Mouse (Mus musculus) spleen, adult 2 months (tissue): ENCODE measurements around the gene Trim41. TPM values are rescaled to one million over a fixed set of nuclear protein-coding genes. Genes with fewer than 3 reads are reported as not detected.
"Not testable (repeated sequence)": the region's sequence is repeated elsewhere in the genome, so short reads cannot be mapped to it uniquely, and the experiment has no call there.

Experiments
- DNase-seq, 2 experiments: peaks; one replicate each; pipeline versions ENCODE4 v3.0.0 to v3.0.0-alpha.2; 2012 to 2021; ENCODE audit warnings: low spot score in 2 of 2, low read depth in 1 of 2
- H3K27ac ChIP-seq: fragments of 200-500 bp; 2 replicates; pipeline ENCODE4 v1.5.1; 2012; ENCODE audit warnings: low read length, inconsistent platforms; ENCODE audit not compliant: insufficient read depth
- H3K27me3 ChIP-seq: fragments of 200-500 bp; 2 replicates; pipeline ENCODE4 v1.6.1; 2012; ENCODE audit warnings: mild to moderate bottlenecking, moderate library complexity, low read length, inconsistent platforms; ENCODE audit not compliant: control insufficient read depth, insufficient read depth
- H3K36me3 ChIP-seq: fragments of 200-500 bp; 2 replicates; pipeline ENCODE4 v1.6.1; 2012; ENCODE audit warnings: mild to moderate bottlenecking, low read length, inconsistent platforms; ENCODE audit not compliant: control insufficient read depth, insufficient read depth
- H3K4me1 ChIP-seq: fragments of 200-500 bp; 2 replicates; pipeline ENCODE4 v1.6.1; 2011; ENCODE audit warnings: inconsistent platforms; ENCODE audit not compliant: control insufficient read depth, insufficient read depth, insufficient read length
- H3K4me3 ChIP-seq: fragments of 200-500 bp; 2 replicates; pipeline ENCODE4 v1.5.1; 2011; ENCODE audit warnings: mild to moderate bottlenecking, inconsistent platforms; ENCODE audit not compliant: insufficient read depth, insufficient read length; ENCODE audit errors: extremely low read depth
- CTCF ChIP-seq: fragments of 200-500 bp; IDR thresholded peaks from 2 replicates; pipeline ENCODE4 v1.5.1; 2011; ENCODE audit warnings: mild to moderate bottlenecking, inconsistent platforms; ENCODE audit not compliant: insufficient read depth, insufficient read length, insufficient replicate concordance; ENCODE audit errors: extremely low read depth
- POLR2A ChIP-seq: fragments of 200-500 bp; IDR thresholded peaks from 2 replicates; pipeline ENCODE4 v1.6.1; 2011; ENCODE audit warnings: low read depth, low read length, inconsistent platforms
- WGBS: fragments of 180-500 bp; shearing (Covaris S2); methylation state at CpG from one replicate; pipeline ENCODE4 v1.1.7; 2018; 5-methylcytosine and 5-hydroxymethylcytosine counted together
- polyA plus RNA-seq: library from polyadenylated mRNA; depleted of rRNA; stranded (reverse); fragments of >200 nt; gene quantifications from 2 replicates; pipeline ENCODE4 v1.2.3, GENCODE M21; 2012

Gene Trim41
- polyA plus RNA-seq, 1 experiment: 24.7 TPM

DNA sequence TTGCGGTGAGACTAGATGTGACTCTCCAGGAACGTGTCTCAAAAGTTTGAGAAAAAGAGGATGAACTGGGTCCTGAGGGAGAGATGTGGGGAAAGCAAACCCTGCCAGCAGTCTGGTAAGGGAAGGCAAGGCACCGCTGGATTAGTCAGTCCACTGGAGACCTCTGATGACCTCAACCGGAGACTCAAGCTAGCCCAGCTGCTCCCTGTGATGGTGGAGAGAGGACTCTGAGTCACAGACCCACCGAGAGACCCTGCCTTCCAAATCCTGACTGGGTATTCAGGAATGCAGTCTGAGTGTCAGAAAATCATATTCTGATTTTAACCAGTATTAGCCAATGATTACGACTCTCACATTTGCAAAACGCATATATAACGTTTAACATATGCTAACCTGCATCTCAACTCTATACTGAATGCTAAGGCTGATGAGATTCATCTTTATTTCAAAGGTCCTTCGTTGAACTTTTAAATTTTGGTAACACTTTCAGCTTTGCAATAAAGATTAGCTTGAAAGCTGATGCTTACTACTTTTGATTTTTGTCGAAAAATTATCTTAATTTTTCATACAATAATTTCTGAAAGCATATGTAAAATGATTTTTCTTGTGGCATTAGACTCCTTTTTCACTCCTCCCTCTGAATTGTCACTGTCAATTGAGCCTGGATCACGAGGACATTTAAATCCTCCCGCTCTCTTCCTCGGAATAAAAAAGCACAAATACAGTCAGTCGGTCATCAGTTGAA, 5.8 kb upstream of the Trim41 start:
- Histone ChIP-seq H3K36me3 (no peaks in the 10 kb centered on the region), H3K27me3 (no peaks in the 10 kb centered on the region), H3K27ac (no peak overlapping the region), H3K4me1 (peaks cover 7% of the 10 kb centered on the region), H3K4me3 (no peak overlapping the region)
- TF ChIP-seq CTCF (no peak), POLR2A (no peak)
- no peak for DNase-seq
- WGBS: 53% methylated on average over 14 of the region's 14 CpGs

DNA sequence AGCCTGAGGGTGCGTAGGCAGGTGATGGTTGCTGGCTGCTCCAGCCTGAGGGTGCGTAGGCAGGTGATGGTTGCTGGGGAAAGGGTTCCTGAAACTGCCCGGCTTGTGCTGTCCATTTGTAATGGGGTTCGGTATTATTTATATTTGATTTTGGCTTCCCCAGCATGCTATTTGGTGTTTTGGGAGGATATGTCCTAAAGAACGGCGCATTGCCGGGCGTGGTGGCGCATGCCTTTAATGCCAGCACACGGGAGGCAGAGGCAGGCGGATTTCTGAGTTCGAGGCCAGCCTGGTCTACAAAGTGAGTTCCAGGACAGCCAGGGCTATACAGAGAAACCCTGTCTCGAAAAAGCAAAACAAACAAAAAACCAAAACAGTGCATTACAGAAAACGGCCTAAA, 4.1 kb upstream of the Trim41 start:
- H3K4me1 ChIP-seq, H3K36me3 ChIP-seq, H3K27me3 ChIP-seq, H3K27ac ChIP-seq, H3K4me3 ChIP-seq, DNase-seq: not testable (repeated sequence)
- WGBS: 88% methylated on average over 14 of the region's 14 CpGs

DNA sequence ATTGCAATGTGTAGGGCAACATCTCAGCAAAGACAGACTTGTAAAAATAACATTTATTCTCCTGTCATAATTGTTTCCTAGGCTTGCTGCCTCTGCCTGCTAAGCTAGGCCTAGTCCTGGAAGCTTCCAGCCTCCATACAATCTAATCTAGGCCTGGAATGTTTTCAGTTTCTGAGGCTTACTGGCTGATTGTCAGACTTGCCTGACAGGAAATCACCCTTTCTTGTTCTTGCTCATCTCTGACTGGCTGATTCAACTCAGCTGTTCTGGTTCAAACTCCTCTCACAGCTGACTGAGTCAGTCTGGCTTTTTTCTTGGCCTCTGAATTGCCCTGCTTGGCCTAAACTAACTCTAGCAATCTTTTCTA, 3.1 kb upstream of the Trim41 start:
- Histone ChIP-seq H3K27me3 (no peaks in the 10 kb centered on the region), H3K4me3 (no peak overlapping the region), H3K27ac (no peak overlapping the region), H3K4me1 (peaks cover 14% of the 10 kb centered on the region), H3K36me3 (no peaks in the 10 kb centered on the region)
- TF ChIP-seq POLR2A (no peak), CTCF (no peak)
- no peak for DNase-seq

DNA sequence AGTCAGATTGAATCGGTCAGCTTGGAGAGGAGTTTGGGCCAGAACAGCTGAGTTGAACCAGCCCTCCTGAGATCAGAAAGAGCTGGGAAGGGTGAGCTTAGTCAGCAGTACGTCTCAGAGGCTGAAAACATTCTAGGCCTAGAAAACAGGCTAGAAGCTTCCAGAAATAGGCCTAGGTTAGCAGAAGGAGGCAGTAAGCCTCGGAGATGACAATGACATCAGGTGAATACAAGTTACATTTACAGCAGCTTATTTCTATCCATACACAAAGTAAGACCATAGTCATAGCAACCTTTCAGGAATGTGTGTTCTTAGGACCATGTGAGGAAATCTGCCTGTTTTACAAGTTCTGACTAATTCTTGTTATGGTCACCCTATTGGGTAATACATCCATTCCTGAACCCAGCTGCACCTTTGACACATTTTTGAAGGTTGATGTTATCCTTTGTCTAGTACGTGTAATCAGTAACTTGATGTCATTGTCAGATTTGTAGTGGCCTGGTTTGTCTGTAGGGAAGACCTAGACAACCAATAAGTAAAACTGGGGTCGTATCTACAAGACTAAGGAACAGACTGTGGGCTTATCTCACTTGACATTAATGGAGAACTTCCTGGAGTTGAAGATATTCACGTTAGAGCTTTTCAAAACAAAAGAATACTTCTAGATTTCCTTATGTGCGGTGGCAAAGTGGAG, 2.6 kb upstream of the Trim41 start:
- Histone ChIP-seq H3K36me3 (no peaks in the 10 kb centered on the region), H3K4me1 (peaks cover 14% of the 10 kb centered on the region), H3K27me3 (no peaks in the 10 kb centered on the region), H3K4me3 (no peak overlapping the region), H3K27ac (no peak overlapping the region)
- 69% methylated on average over 7 of the region's 7 CpGs for WGBS
- DNase-seq: no peak
- no peak for TF ChIP-seq CTCF
- TF ChIP-seq POLR2A: no peak

DNA sequence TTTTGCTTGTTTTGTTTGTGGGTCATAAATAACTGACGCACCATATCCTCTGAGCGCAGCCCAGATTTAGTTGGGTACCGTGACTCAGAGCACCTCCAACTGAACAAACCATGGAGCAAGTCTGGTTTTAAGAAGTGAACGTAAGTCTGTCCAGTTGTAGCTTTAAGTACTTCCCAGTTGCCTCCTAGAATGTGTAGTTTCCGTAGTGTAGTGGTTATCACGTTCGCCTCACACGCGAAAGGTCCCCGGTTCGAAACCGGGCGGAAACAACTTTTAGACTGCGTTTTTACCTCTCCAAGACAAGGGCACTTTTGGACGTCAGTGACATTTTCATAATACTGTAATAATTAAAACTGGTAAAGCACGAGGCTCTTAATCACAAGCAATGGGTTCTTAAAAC, 1.2 kb upstream of the Trim41 start:
- H3K4me3 ChIP-seq: peak overlapping the region; percentile 41; the same call in 1 of the 2 replicates
- H3K36me3 ChIP-seq: no peaks in the 10 kb centered on the region
- TF ChIP-seq CTCF (no peak), POLR2A (no peak)
- WGBS: under 1% methylated on average over 16 of the region's 16 CpGs
- H3K27ac ChIP-seq: no peak overlapping the region; the same call in 1 of the 2 replicates
- DNase-seq: peak; percentile 75 to 93
- peaks cover 9% of the 10 kb centered on the region for H3K4me1 ChIP-seq
- no peaks in the 10 kb centered on the region for H3K27me3 ChIP-seq

DNA sequence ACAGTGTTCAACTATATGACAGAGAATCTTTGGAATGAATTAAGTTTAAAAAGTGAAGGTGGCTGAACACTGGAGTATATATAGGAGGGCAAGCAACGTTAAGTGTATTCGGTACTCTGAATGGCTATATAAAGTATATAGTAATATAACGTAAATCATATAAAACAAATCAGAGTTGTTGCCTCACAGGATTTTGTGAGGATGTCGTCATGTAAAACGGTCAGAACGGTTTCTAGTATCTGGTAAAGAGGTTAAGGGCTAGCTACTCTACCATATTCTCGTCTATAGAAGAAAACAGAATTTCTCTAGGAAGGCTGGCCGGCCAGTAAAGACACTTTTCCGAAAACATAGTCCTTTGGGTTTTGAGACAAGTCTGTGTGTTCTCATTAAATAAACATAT, 641 bp upstream of the Trim41 start:
- Histone ChIP-seq H3K27ac (peak overlapping the region; percentile 98; the same call in 1 of the 2 replicates), H3K4me3 (peak overlapping the region; percentile 98), H3K27me3 (no peaks in the 10 kb centered on the region), H3K36me3 (no peaks in the 10 kb centered on the region), H3K4me1 (peaks cover 9% of the 10 kb centered on the region)
- no peak for DNase-seq
- TF ChIP-seq CTCF (no peak), POLR2A (no peak)
- 3% methylated on average over 9 of the region's 9 CpGs for WGBS

DNA sequence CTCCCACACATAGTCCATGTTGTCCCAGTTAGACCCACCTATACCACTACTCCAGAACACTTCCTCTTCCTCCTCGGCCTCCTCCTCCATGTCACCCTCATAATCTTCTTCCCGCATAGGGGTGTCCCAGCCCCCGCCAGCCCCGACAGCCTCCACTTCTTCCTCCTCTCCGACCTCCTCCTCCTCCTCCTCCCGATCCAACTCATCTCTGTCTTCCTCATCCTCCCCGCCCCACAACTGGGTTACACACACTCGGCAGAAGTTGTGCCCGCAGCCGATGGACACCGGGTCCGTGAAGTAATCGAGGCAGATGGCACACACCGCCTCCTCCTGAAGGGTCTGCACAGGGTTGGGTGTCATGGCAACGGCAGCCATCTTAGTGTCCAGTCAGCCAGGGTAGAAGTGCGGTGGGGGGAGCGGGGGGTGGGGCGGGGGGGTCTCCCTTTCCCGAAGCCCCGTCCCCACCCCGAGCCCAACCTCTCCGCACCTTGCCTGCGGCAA, 822 bp downstream of the Trim41 start:
- Histone ChIP-seq H3K27ac (no peak overlapping the region), H3K4me3 (peak overlapping the region; percentile 85), H3K4me1 (peaks cover 9% of the 10 kb centered on the region), H3K27me3 (no peaks in the 10 kb centered on the region), H3K36me3 (peaks cover 5% of the 10 kb centered on the region; the same call in 1 of the 2 replicates)
- TF ChIP-seq POLR2A: no peak
- TF ChIP-seq CTCF: no peak
- 2% methylated on average over 23 of the region's 23 CpGs for WGBS
- no peak for DNase-seq
